10 mouse cellular contexts compared by ENCODE assay signal in genomic region chr2:167155541-167155973, GRCm38 (mm10). TPM values are rescaled to one million over a fixed set of nuclear protein-coding genes. Genes with fewer than 3 reads are reported as not detected.
A peak's percentile ranks its signal among the peaks of the same experiment; 100 is the strongest.
DNase-seq lines count a peak whose midpoint lies in the region; ATAC-seq and TF ChIP-seq lines count a peak whose summit lies in the region.
"Had no signal": no experiment of that assay in that cellular context is flagged by ENCODE, and none has a peak within 500 bp of the region (broad histone marks: within the 10 kb centered on the region; RNA-seq: fewer than 3 reads in every experiment).

No protein-coding gene starts in this region.

- H3K9ac ChIP-seq in limb, embryonic 15.5 days, result no peak overlapping the region
- H3K9ac ChIP-seq: liver, embryonic 13.5 days had no signal

- 0 out of 2 replicates have a peak overlapping the region, but pooled peaks have one; percentile 10 for H3K27ac ChIP-seq in heart, embryonic 10.5 days
- no peak overlapping the region for H3K27ac ChIP-seq in limb, embryonic 15.5 days
- H3K27ac ChIP-seq: liver, embryonic 13.5 days had no signal

- 0 out of 2 replicates have a peak, but pooled peaks have one; percentile 30 for ATAC-seq in limb, embryonic 15.5 days (ENCODE audit: insufficient number of reproducible peaks, low FRiP score, low TSS enrichment, low read depth)

- no peak overlapping the region for H3K4me3 ChIP-seq in heart, embryonic 10.5 days
- 0 out of 2 replicates have a peak overlapping the region, but pooled peaks have one; percentile 5 for H3K4me3 ChIP-seq in E14TG2a.4 (replicated peaks; ENCODE audit: low read length)
- no peak overlapping the region for H3K4me3 ChIP-seq in limb, embryonic 15.5 days
- H3K4me3 ChIP-seq: liver, embryonic 13.5 days had no signal

- H3K27me3 ChIP-seq in heart, embryonic 10.5 days (ENCODE audit: insufficient read depth, poor library complexity, severe bottlenecking), result peaks cover 13% of the 10 kb centered on the region
- peaks cover 70% of the 10 kb centered on the region for H3K27me3 ChIP-seq in E14TG2a.4 (ENCODE audit: insufficient read depth, low read length)
- H3K27me3 ChIP-seq in limb, embryonic 15.5 days, result no peaks in the 10 kb centered on the region; the same call in 1 of the 2 replicates

- H3K4me1 ChIP-seq in heart, embryonic 10.5 days, result peaks cover 24% of the 10 kb centered on the region
- peaks cover 30% of the 10 kb centered on the region for H3K4me1 ChIP-seq in E14TG2a.4 (replicated peaks; ENCODE audit: low read depth, low read length)
- H3K4me1 ChIP-seq in limb, embryonic 15.5 days, result peaks cover 8% of the 10 kb centered on the region
- H3K4me1 ChIP-seq: liver, embryonic 13.5 days had no signal

- TF ChIP-seq CTCF in E14TG2a.4 (conservative IDR thresholded peaks at IDR 0.05; ENCODE audit: low read length), result no peak

- no peaks in the 10 kb centered on the region for H3K9me3 ChIP-seq in heart, embryonic 10.5 days
- peaks cover 12% of the 10 kb centered on the region for H3K9me3 ChIP-seq in E14TG2a.4 (ENCODE audit: low read length)
- H3K9me3 ChIP-seq in limb, embryonic 15.5 days, result no peaks in the 10 kb centered on the region
- H3K9me3 ChIP-seq: liver, embryonic 13.5 days had no signal

- H3K4me2 ChIP-seq in limb, embryonic 15.5 days, result no peak overlapping the region
- H3K4me2 ChIP-seq: liver, embryonic 13.5 days had no signal

- no peak for DNase-seq in heart, embryonic 10.5 days (ENCODE audit: low spot score)
- DNase-seq in heart, adult 8-10 months (ENCODE audit: low spot score), result no peak
- DNase-seq in frontal cortex, postnatal 10 days (ENCODE audit: low spot score in 2 of 2), result peak; percentile 53 to 65
- no peak for DNase-seq in liver
- DNase-seq in ovary, postnatal 14 days (ENCODE audit: low spot score), result no peak
- DNase-seq in cerebellum, adult 8-10 months, result no peak
- DNase-seq: liver, embryonic 13.5 days; thymus, postnatal 25 days had no signal

- 50% methylated on average over 4 of the region's 4 CpGs for WGBS in heart, embryonic 10.5 days
- WGBS in limb, embryonic 15.5 days, result 37% methylated on average over 4 of the region's 4 CpGs

- no peaks in the 10 kb centered on the region for H3K36me3 ChIP-seq in heart, embryonic 10.5 days
- no peaks in the 10 kb centered on the region for H3K36me3 ChIP-seq in E14TG2a.4 (ENCODE audit: insufficient read depth, low read length)
- no peaks in the 10 kb centered on the region for H3K36me3 ChIP-seq in limb, embryonic 15.5 days
- H3K36me3 ChIP-seq: liver, embryonic 13.5 days had no signal

RNA-seq across cellular contexts. Expression of gene Kcnb1, which starts 34.4 kb away (rescaled TPM):
- 0.16 and 0.21 TPM in 2 replicates for polyA plus RNA-seq in heart, embryonic 10.5 days (2016; fragmentation: Nextera tagmentation; extraction: Ambion mirVana)
- total RNA-seq in heart, adult 8-10 months (2022), result 10 to 100 TPM; 33.9 to 43.8 (median 38.8) TPM
- 0.73 and 1.1 TPM in 2 replicates for polyA plus RNA-seq in limb, embryonic 15.5 days (2015; fragmentation: Nextera tagmentation; extraction: Ambion mirVana)

Comparison
In these comparisons a context has a peak if more than half of its experiments do, and no peak if none do; other contexts are left out.
1. DNase-seq: peak in frontal cortex, postnatal 10 days (2 of 2); none in heart, embryonic 10.5 days (single experiment), heart, adult 8-10 months (single experiment), liver (single experiment), ovary, postnatal 14 days (single experiment) and cerebellum, adult 8-10 months (single experiment).